Comparison of ENCODE assay signal across 25 mouse cellular contexts in genomic region chr6:147510516-147510915, GRCm38 (mm10).
"Had no signal": no experiment of that assay in that cellular context is flagged by ENCODE, and none has a peak within 500 bp of the region (broad histone marks: within the 10 kb centered on the region; RNA-seq: fewer than 3 reads in every experiment).

No protein-coding gene starts in this region.

- H3K4me2 ChIP-seq: heart, embryonic 11.5 days; hindbrain, embryonic 12.5 days; hindbrain, embryonic 14.5 days; kidney, embryonic 15.5 days; limb, embryonic 12.5 days; liver, embryonic 11.5 days; liver, embryonic 13.5 days had no signal

- H3K4me1 ChIP-seq: hindbrain, embryonic 10.5 days; hindbrain, embryonic 12.5 days; kidney, embryonic 15.5 days; limb, embryonic 10.5 days; liver, embryonic 13.5 days had no signal

- H3K27me3 ChIP-seq: hindbrain, embryonic 12.5 days; kidney, embryonic 15.5 days; limb, embryonic 12.5 days; liver, embryonic 13.5 days had no signal

- DNase-seq: forebrain, postnatal 0 days; gastrocnemius, postnatal 14 days; gastrocnemius, postnatal 36 days; heart, adult 2 months; heart, postnatal 10 days; heart, postnatal 4 days; kidney, adult 11 months; kidney, adult 2 months; kidney, adult 9 months; kidney, postnatal 14 days; kidney, postnatal 36 days; liver; liver, embryonic 13.5 days had no signal

- H3K9me3 ChIP-seq: hindbrain, embryonic 10.5 days; hindbrain, embryonic 12.5 days; kidney, embryonic 15.5 days; limb, embryonic 10.5 days; liver, embryonic 13.5 days had no signal

- ATAC-seq: forebrain, postnatal 0 days; hindbrain, embryonic 16.5 days; inflammation-experienced regulatory T-cells, adult 6 months had no signal

- H3K4me3 ChIP-seq: heart, adult 2 months; hindbrain, embryonic 10.5 days; hindbrain, embryonic 12.5 days; kidney, embryonic 15.5 days; left cerebral cortex, adult 2 months; limb, embryonic 10.5 days; limb, embryonic 12.5 days; liver, embryonic 13.5 days had no signal

- H3K27ac ChIP-seq: heart, adult 2 months; hindbrain, embryonic 10.5 days; hindbrain, embryonic 12.5 days; hindbrain, embryonic 14.5 days; kidney, embryonic 15.5 days; kidney, postnatal 0 days; left cerebral cortex, adult 2 months; limb, embryonic 10.5 days; limb, embryonic 12.5 days; liver, embryonic 13.5 days had no signal

- H3K9ac ChIP-seq: forebrain, postnatal 0 days; hindbrain, embryonic 12.5 days; hindbrain, embryonic 14.5 days; kidney, embryonic 15.5 days; limb, embryonic 12.5 days; liver, embryonic 13.5 days had no signal

- H3K36me3 ChIP-seq: hindbrain, embryonic 12.5 days; limb, embryonic 10.5 days; liver, embryonic 13.5 days had no signal
